Mouse (Mus musculus) neural tube, embryonic 11.5 days (tissue): ENCODE data around the gene Neu3. TPM values are rescaled to one million over a fixed set of nuclear protein-coding genes. Genes with fewer than 3 reads are reported as not detected.
"Not testable (repeated sequence)": the region's sequence is repeated elsewhere in the genome, so short reads cannot be mapped to it uniquely, and the experiment has no call there.

Experiments used
- ATAC-seq: fragments of 200-750 bp; cut with Nextera tagmentation; 2 replicates; pipeline ENCODE4 v1.8.0; 2017; ENCODE audit warnings: moderate number of reproducible peaks, mild to moderate bottlenecking, moderate TSS enrichment, moderate library complexity; ENCODE audit not compliant: insufficient read depth, low FRiP score, low TSS enrichment
- DNase-seq: peaks from one replicate; pipeline ENCODE4 v3.0.0-alpha.2; 2015; ENCODE audit warnings: low spot score
- H3K27ac ChIP-seq: fragments of 300-500 bp; sonication (generic); 2 replicates; pipeline ENCODE4 v1.5.1; 2014; ENCODE audit warnings: low read depth, mild to moderate bottlenecking, low read length
- H3K27me3 ChIP-seq: fragments of 300-500 bp; sonication (generic); 2 replicates; pipeline ENCODE4 v1.6.1; 2014; ENCODE audit warnings: mild to moderate bottlenecking, low read length, mixed read lengths; ENCODE audit not compliant: control insufficient read depth, insufficient read depth
- H3K36me3 ChIP-seq: fragments of 300-500 bp; sonication (generic); 2 replicates; pipeline ENCODE4 v1.6.1; 2014; ENCODE audit warnings: mild to moderate bottlenecking, low read length, moderate library complexity, mixed read lengths; ENCODE audit not compliant: control insufficient read depth, insufficient read depth
- H3K4me1 ChIP-seq: fragments of 300-500 bp; sonication (generic); 2 replicates; pipeline ENCODE4 v1.6.1; 2014; ENCODE audit warnings: low read length, mixed read lengths; ENCODE audit not compliant: control insufficient read depth, insufficient read depth
- H3K4me2 ChIP-seq: fragments of 300-500 bp; sonication (generic); 2 replicates; pipeline ENCODE4 v1.6.1; 2014; ENCODE audit warnings: low read depth, mild to moderate bottlenecking, moderate library complexity
- H3K4me3 ChIP-seq: fragments of 300-500 bp; sonication (generic); 2 replicates; pipeline ENCODE4 v1.5.1; 2014; ENCODE audit warnings: low read depth, low read length
- H3K9ac ChIP-seq: fragments of 300-500 bp; sonication (generic); 2 replicates; pipeline ENCODE4 v1.6.1; 2014; ENCODE audit warnings: mild to moderate bottlenecking, low read length
- H3K9me3 ChIP-seq: fragments of 300-500 bp; sonication (generic); 2 replicates; pipeline ENCODE4 v1.6.1; 2016; ENCODE audit warnings: low read length; ENCODE audit not compliant: control insufficient read depth
- WGBS: fragments of 180-500 bp; shearing (Covaris S2); extraction: QIAGEN DNeasy Blood & Tissue Kit; methylation state at CpG from one replicate; pipeline ENCODE4 v1.1.7; 2014; 5-methylcytosine and 5-hydroxymethylcytosine counted together
- polyA plus RNA-seq: library from polyadenylated mRNA; unstranded; fragments of >200 nt; fragmentation: Nextera tagmentation; extraction: Ambion mirVana; gene quantifications from 2 replicates; pipeline ENCODE4 v1.2.1, GENCODE M21; 2014

Gene Neu3
- polyA plus RNA-seq, 1 experiment from 2014 or later = 2.0 TPM

DNA sequence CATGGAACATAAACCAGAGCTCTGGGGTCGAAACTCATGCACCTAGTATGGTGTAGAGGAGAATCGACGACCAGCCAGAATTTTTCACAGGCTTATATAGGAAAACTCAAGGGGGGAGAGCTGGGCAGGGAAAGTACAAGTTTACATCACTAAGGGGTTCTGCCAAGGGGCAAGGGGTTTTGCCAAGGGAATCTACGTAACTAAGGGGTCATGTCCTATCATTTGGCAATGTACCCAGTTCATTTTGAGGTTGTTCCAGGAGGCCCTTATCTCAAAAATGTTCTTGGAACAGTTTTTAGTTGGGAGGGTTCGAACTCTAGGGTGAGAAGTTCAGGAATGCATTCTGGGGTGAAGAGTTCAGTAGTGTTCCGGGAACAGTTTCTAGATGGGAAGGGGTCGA lies 21.2 kb downstream of the Neu3 start:
- not testable (repeated sequence) for H3K9me3 ChIP-seq, H3K4me1 ChIP-seq, H3K36me3 ChIP-seq, ATAC-seq, H3K9ac ChIP-seq, H3K27me3 ChIP-seq, DNase-seq, H3K4me3 ChIP-seq, H3K4me2 ChIP-seq, H3K27ac ChIP-seq
- WGBS = 84% methylated on average over 7 of the region's 7 CpGs

DNA sequence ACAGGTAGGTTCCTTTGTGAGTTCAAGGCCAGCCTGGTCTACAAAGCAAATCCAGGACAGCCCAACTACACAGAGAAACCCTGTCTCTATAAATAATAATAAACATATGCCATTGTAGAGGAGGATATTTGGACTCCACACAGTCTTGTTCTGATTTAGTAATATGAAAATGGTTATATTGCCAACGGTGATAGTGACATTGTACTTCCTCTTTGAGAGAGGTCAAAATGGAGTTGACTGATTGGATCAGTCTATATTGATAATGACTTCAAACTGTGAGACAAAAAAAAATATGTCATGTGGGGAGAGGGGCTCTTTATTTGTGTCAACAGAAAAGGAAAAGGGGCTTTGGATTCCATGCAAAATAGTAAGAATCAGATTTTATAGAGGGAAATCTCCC lies 22.9 kb downstream of the Neu3 start:
- WGBS = 84% methylated on average over 1 of the region's 1 CpGs
- no peak for ATAC-seq
- Histone ChIP-seq H3K9me3 (no peaks in the 10 kb centered on the region), H3K36me3 (no peaks in the 10 kb centered on the region), H3K4me2 (no peak overlapping the region), H3K4me3 (no peak overlapping the region), H3K9ac (no peak overlapping the region), H3K27me3 (no peaks in the 10 kb centered on the region), H3K4me1 (no peaks in the 10 kb centered on the region), H3K27ac (no peak overlapping the region)
- DNase-seq = no peak

DNA sequence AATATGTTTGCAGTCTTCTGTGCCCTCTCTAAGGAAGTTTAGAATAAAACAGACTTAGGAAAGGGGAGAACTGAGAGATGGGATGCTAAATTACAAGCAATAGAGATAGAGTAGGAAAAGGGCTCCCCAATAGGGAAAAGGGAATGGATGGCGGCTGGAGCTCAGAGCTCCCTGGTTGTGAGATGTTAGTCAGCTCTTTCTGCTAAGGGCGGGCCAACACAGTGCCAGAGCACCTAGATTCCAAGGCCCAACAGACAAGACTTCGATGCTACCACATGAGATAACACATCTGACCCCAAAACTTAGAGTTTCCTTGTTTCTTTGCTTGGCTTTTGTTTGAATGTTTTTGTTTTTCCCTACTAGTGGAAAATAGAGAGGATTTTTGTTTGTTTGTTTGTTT lies 24.2 kb downstream of the Neu3 start:
- WGBS = 80% methylated on average over 3 of the region's 3 CpGs
- H3K9ac ChIP-seq, H3K27ac ChIP-seq, H3K27me3 ChIP-seq, DNase-seq, H3K4me2 ChIP-seq, H3K4me3 ChIP-seq, H3K36me3 ChIP-seq, H3K4me1 ChIP-seq, H3K9me3 ChIP-seq, ATAC-seq: not testable (repeated sequence)

DNA sequence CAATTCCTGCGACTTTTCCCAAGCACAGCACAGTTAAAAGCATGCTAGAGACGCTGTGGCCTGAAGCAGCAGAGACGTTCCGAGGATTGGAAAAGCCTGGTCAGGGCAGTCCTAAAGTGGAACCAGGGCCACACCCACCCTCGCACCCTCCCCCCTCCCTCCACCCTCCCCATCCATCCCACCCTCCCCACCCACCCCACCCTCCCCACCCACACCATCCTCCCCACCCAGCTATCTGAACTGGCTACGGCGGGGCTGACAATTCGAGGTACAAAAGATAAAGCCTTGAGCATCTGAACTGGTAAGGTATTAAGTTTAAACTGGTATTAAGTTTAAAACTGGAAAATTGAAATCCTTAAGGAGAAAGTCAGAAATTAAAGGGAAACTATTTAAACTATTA lies 24.7 kb downstream of the Neu3 start:
- H3K4me3 ChIP-seq = no peak overlapping the region
- ATAC-seq (no peak), DNase-seq (no peak)
- no peaks in the 10 kb centered on the region for H3K9me3 ChIP-seq
- H3K4me2 ChIP-seq = no peak overlapping the region
- H3K4me1 ChIP-seq = no peaks in the 10 kb centered on the region
- WGBS = 73% methylated on average over 8 of the region's 8 CpGs
- no peak overlapping the region for H3K9ac ChIP-seq
- no peaks in the 10 kb centered on the region for H3K27me3 ChIP-seq
- no peaks in the 10 kb centered on the region for H3K36me3 ChIP-seq
- H3K27ac ChIP-seq = no peak overlapping the region

- WGBS = 83% methylated on average over 7 of the region's 7 CpGs
- Histone ChIP-seq H3K9ac (no peak overlapping the region), H3K27me3 (no peaks in the 10 kb centered on the region), H3K36me3 (no peaks in the 10 kb centered on the region), H3K4me3 (no peak overlapping the region), H3K4me1 (peaks cover 6% of the 10 kb centered on the region; the same call in 1 of the 2 replicates), H3K9me3 (no peaks in the 10 kb centered on the region), H3K27ac (no peak overlapping the region), H3K4me2 (no peak overlapping the region)
- ATAC-seq = no peak
- DNase-seq = no peak
Measured at GRCm38 (mm10) chr7:99799118-99799517, 29.1 kb downstream of the Neu3 start.

DNA sequence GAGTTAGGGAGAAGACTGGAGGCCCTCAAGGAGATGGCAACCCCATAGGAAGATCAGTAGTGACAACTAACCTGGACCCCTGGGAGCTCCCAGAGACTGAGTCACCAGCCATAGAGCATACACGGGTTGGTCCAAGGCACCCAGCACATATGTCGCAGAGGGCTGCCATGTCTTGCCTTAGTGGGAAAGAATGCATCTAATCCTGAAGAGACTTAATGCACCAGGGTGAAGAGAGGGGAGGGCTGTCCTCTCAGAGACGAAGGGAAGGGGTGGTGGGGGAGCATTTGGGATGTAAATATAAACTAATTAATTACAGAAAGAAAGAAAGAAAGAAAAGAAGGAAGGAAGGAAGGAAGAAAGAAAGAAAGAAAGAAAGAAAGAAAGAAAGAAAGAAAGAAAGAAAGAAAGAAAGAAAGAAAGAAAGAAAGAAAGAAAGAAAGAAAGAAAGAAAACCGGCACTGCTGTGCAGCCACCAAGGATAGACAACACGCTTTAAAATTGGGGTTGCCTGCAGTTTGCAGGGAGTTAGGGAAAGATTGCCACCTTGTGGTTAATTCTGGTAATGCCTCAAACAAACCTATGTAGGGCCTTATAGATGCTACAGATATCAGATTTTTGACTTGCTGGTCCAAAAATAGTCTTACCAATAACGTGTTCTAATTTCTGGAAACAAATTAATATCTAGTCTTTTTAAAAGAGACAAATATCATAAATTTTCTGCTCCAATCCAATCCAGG lies 30.1 kb downstream of the Neu3 start:
- Histone ChIP-seq H3K36me3 (no peaks in the 10 kb centered on the region), H3K27ac (no peak overlapping the region), H3K4me3 (no peak overlapping the region), H3K4me1 (peaks cover 6% of the 10 kb centered on the region; the same call in 1 of the 2 replicates), H3K9me3 (no peaks in the 10 kb centered on the region), H3K9ac (no peak overlapping the region), H3K27me3 (no peaks in the 10 kb centered on the region), H3K4me2 (no peak overlapping the region)
- WGBS = 33% methylated on average over 6 of the region's 6 CpGs
- ATAC-seq (no peak), DNase-seq (peak; percentile 47)

DNA sequence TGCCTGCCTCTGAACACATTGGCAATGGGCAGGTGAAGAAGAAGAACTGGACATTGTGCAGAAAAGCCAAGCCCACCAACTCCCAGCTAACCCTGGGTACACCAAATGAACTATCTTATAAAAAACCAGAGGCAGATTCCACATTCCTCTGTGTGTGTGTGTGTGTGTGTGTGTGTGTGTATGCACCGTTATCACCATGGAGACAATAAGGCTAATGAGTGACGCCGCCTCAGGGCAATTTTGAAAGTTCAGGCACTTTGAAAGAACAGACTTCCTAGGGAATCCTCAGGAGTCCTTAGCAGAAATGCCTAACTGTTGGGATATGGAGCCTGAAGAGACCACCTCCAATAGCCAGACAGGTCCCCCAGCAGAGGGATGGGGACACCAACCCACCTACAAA lies 31.0 kb downstream of the Neu3 start:
- ATAC-seq (no peak), DNase-seq (no peak)
- H3K4me3 ChIP-seq = no peak overlapping the region
- no peak overlapping the region for H3K9ac ChIP-seq
- no peaks in the 10 kb centered on the region for H3K27me3 ChIP-seq
- H3K9me3 ChIP-seq = no peaks in the 10 kb centered on the region
- peaks cover 6% of the 10 kb centered on the region; the same call in 1 of the 2 replicates for H3K4me1 ChIP-seq
- no peaks in the 10 kb centered on the region for H3K36me3 ChIP-seq
- no peak overlapping the region for H3K27ac ChIP-seq
- WGBS = 82% methylated on average over 3 of the region's 3 CpGs
- no peak overlapping the region for H3K4me2 ChIP-seq

DNA sequence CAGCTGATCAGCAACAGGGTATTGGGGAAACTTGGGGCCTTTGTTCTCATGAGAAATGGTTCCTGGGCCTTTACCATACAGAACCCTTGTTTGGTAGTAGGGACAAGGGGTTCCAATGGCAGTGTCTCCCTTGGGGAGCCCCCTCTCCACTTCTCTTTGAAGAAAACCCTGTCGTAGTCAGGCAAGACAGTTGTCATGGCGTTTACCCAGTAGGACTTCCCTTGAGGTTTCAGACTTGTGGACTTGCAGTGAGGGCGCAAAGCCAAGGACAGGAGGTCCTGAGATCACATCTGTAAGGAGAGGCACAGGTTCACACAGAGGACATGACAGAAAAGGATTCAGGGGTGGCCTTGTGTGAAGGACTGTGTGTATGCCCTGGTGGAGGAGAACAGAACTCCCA lies 31.7 kb downstream of the Neu3 start:
- Histone ChIP-seq H3K27ac (no peak overlapping the region; the same call in 1 of the 2 replicates), H3K9ac (no peak overlapping the region), H3K9me3 (no peaks in the 10 kb centered on the region), H3K27me3 (no peaks in the 10 kb centered on the region), H3K36me3 (no peaks in the 10 kb centered on the region), H3K4me2 (no peak overlapping the region), H3K4me3 (no peak overlapping the region), H3K4me1 (peaks cover 6% of the 10 kb centered on the region; the same call in 1 of the 2 replicates)
- WGBS = 74% methylated on average over 3 of the region's 3 CpGs
- DNase-seq = no peak
- ATAC-seq = no peak; the same call in 1 of the 2 replicates
